Mouse (Mus musculus): ENCODE results near the gene Exoc3l4. TPM values are rescaled to one million over a fixed set of nuclear protein-coding genes. Genes with fewer than 3 reads are reported as not detected.

Gene Exoc3l4
- polyA plus RNA-seq, 1 experiment from 2014 or later, result 1.9 TPM

GRCm38 (mm10) chr12:111438850-111439249 lies 22.0 kb downstream of the Exoc3l4 start:
- Histone ChIP-seq H3K9ac (replicated peaks; ENCODE audit: low read depth, low read length) (no peak overlapping the region), H3K27ac (ENCODE audit: low read length) (no peak overlapping the region), H3K4me2 (ENCODE audit: low read length) (no peak overlapping the region), H3K4me1 (replicated peaks; ENCODE audit: control insufficient read depth, insufficient read depth, low read length) (peaks cover 9% of the 10 kb centered on the region), H3K4me3 (replicated peaks; ENCODE audit: low read length) (no peak overlapping the region), H3K9me3 (ENCODE audit: control insufficient read depth, low read length) (no peaks in the 10 kb centered on the region), H3K36me3 (ENCODE audit: control insufficient read depth, insufficient read depth) (no peaks in the 10 kb centered on the region), H3K27me3 (replicated peaks; ENCODE audit: control insufficient read depth, insufficient read depth, low read length) (peaks cover 37% of the 10 kb centered on the region)
- WGBS, result 91% methylated on average over 6 of the region's 6 CpGs
- no peak for ATAC-seq

GRCm38 (mm10) chr12:111440701-111441373 lies 24.0 kb downstream of the Exoc3l4 start:
- Histone ChIP-seq H3K4me1 (replicated peaks; ENCODE audit: control insufficient read depth, insufficient read depth, low read length) (peaks cover 12% of the 10 kb centered on the region), H3K4me3 (replicated peaks; ENCODE audit: low read length) (no peak overlapping the region), H3K27ac (ENCODE audit: low read length) (no peak overlapping the region), H3K27me3 (replicated peaks; ENCODE audit: control insufficient read depth, insufficient read depth, low read length) (peaks cover 56% of the 10 kb centered on the region), H3K9ac (replicated peaks; ENCODE audit: low read depth, low read length) (no peak overlapping the region), H3K9me3 (ENCODE audit: control insufficient read depth, low read length) (no peaks in the 10 kb centered on the region), H3K4me2 (ENCODE audit: low read length) (no peak overlapping the region), H3K36me3 (ENCODE audit: control insufficient read depth, insufficient read depth) (no peaks in the 10 kb centered on the region)
- ATAC-seq, result no peak
- whole genome bisulfite sequencing, result 97% methylated on average over 9 of the region's 9 CpGs

GRCm38 (mm10) chr12:111441523-111441922 lies 24.7 kb downstream of the Exoc3l4 start:
- ATAC-seq, result no peak

GRCm38 (mm10) chr12:111442309-111443010 lies 25.6 kb downstream of the Exoc3l4 start, which contains the start of gene Tnfaip2:
Gene Tnfaip2 (plus strand): TSS chr12:111442469.
- H3K4me2 ChIP-seq (ENCODE audit: low read length), result peak within 1 kb of the TSS; percentile 73
- peak within 1 kb of the TSS; percentile 37 for H3K9ac ChIP-seq (replicated peaks; ENCODE audit: low read depth, low read length)
- no peaks in the 10 kb centered on the region for H3K36me3 ChIP-seq (ENCODE audit: control insufficient read depth, insufficient read depth)
- ATAC-seq, result peak; percentile 54; the same call in 1 of the 2 replicates
- H3K27me3 ChIP-seq (replicated peaks; ENCODE audit: control insufficient read depth, insufficient read depth, low read length), result peaks cover 73% of the 10 kb centered on the region
- H3K9me3 ChIP-seq (ENCODE audit: control insufficient read depth, low read length), result no peaks in the 10 kb centered on the region
- peaks cover 16% of the 10 kb centered on the region for H3K4me1 ChIP-seq (replicated peaks; ENCODE audit: control insufficient read depth, insufficient read depth, low read length)
- under 1% methylated on average over 48 of the region's 48 CpGs for WGBS
- H3K27ac ChIP-seq (ENCODE audit: low read length), result no peak within 1 kb of the TSS
- H3K4me3 ChIP-seq (replicated peaks; ENCODE audit: low read length), result peak within 1 kb of the TSS; percentile 40

More at GRCm38 (mm10) chr12:111441523-111441922, 24.7 kb downstream of the Exoc3l4 start:
- Histone ChIP-seq H3K9me3 (ENCODE audit: control insufficient read depth, low read length) (no peaks in the 10 kb centered on the region), H3K4me3 (replicated peaks; ENCODE audit: low read length) (no peak overlapping the region), H3K27me3 (replicated peaks; ENCODE audit: control insufficient read depth, insufficient read depth, low read length) (peaks cover 63% of the 10 kb centered on the region), H3K27ac (ENCODE audit: low read length) (no peak overlapping the region), H3K9ac (replicated peaks; ENCODE audit: low read depth, low read length) (no peak overlapping the region), H3K4me2 (ENCODE audit: low read length) (no peak overlapping the region), H3K36me3 (ENCODE audit: control insufficient read depth, insufficient read depth) (no peaks in the 10 kb centered on the region), H3K4me1 (replicated peaks; ENCODE audit: control insufficient read depth, insufficient read depth, low read length) (peaks cover 16% of the 10 kb centered on the region)
- 54% methylated on average over 3 of the region's 3 CpGs for WGBS

- no peaks in the 10 kb centered on the region for H3K9me3 ChIP-seq (ENCODE audit: control insufficient read depth, low read length)
- H3K36me3 ChIP-seq (ENCODE audit: control insufficient read depth, insufficient read depth), result no peaks in the 10 kb centered on the region
- H3K27ac ChIP-seq (ENCODE audit: low read length), result no peak overlapping the region
- H3K4me2 ChIP-seq (ENCODE audit: low read length), result peak overlapping the region; percentile 73; the same call in 1 of the 2 replicates
- 11% methylated on average over 15 of the region's 15 CpGs for WGBS
- peaks cover 80% of the 10 kb centered on the region for H3K27me3 ChIP-seq (replicated peaks; ENCODE audit: control insufficient read depth, insufficient read depth, low read length)
- no peak for ATAC-seq
- H3K9ac ChIP-seq (replicated peaks; ENCODE audit: low read depth, low read length), result no peak overlapping the region
- H3K4me3 ChIP-seq (replicated peaks; ENCODE audit: low read length), result peak overlapping the region; percentile 40; the same call in 1 of the 2 replicates
- peaks cover 16% of the 10 kb centered on the region for H3K4me1 ChIP-seq (replicated peaks; ENCODE audit: control insufficient read depth, insufficient read depth, low read length)
These were observed 26.4 kb downstream of the Exoc3l4 start for GRCm38 (mm10) chr12:111443011-111443870.

GRCm38 (mm10) chr12:111443921-111444831 lies 27.4 kb downstream of the Exoc3l4 start:
- H3K4me1 ChIP-seq (replicated peaks; ENCODE audit: control insufficient read depth, insufficient read depth, low read length), result peaks cover 16% of the 10 kb centered on the region
- H3K4me3 ChIP-seq (replicated peaks; ENCODE audit: low read length), result no peak overlapping the region
- no peaks in the 10 kb centered on the region for H3K36me3 ChIP-seq (ENCODE audit: control insufficient read depth, insufficient read depth)
- WGBS, result 24% methylated on average over 10 of the region's 10 CpGs
- H3K9ac ChIP-seq (replicated peaks; ENCODE audit: low read depth, low read length), result no peak overlapping the region
- H3K27ac ChIP-seq (ENCODE audit: low read length), result no peak overlapping the region
- H3K4me2 ChIP-seq (ENCODE audit: low read length), result no peak overlapping the region
- H3K9me3 ChIP-seq (ENCODE audit: control insufficient read depth, low read length), result no peaks in the 10 kb centered on the region
- ATAC-seq, result no peak
- peaks cover 85% of the 10 kb centered on the region for H3K27me3 ChIP-seq (replicated peaks; ENCODE audit: control insufficient read depth, insufficient read depth, low read length)

GRCm38 (mm10) chr12:111445161-111445889 lies 28.5 kb downstream of the Exoc3l4 start:
- H3K4me3 ChIP-seq (replicated peaks; ENCODE audit: low read length), result peak overlapping the region; percentile 23; the same call in 1 of the 2 replicates
- no peak overlapping the region for H3K27ac ChIP-seq (ENCODE audit: low read length)
- H3K4me2 ChIP-seq (ENCODE audit: low read length), result 0 out of 2 replicates have a peak overlapping the region, but pooled peaks have one; percentile 14
- no peak for ATAC-seq
- H3K27me3 ChIP-seq (replicated peaks; ENCODE audit: control insufficient read depth, insufficient read depth, low read length), result peaks cover 95% of the 10 kb centered on the region
- 3% methylated on average over 52 of the region's 52 CpGs for WGBS
- H3K9me3 ChIP-seq (ENCODE audit: control insufficient read depth, low read length), result no peaks in the 10 kb centered on the region
- peaks cover 16% of the 10 kb centered on the region for H3K4me1 ChIP-seq (replicated peaks; ENCODE audit: control insufficient read depth, insufficient read depth, low read length)
- no peaks in the 10 kb centered on the region for H3K36me3 ChIP-seq (ENCODE audit: control insufficient read depth, insufficient read depth)
- no peak overlapping the region for H3K9ac ChIP-seq (replicated peaks; ENCODE audit: low read depth, low read length)

Data from forebrain, embryonic 16.5 days (tissue).